Mouse (Mus musculus): Measurements from ENCODE around the gene Cyp4a10. TPM values are rescaled to one million over a fixed set of nuclear protein-coding genes. Genes with fewer than 3 reads are reported as not detected.
"Not testable (repeated sequence)": the region's sequence is repeated elsewhere in the genome, so short reads cannot be mapped to it uniquely, and the experiment has no call there.

Cyp4a10 gene
- polyA plus RNA-seq, 1 experiment from 2014 or later, result not detected

- H3K36me3 ChIP-seq, result no peaks in the 10 kb centered on the region
- H3K4me1 ChIP-seq (replicated peaks), result no peaks in the 10 kb centered on the region
- 44% methylated on average over 4 of the region's 4 CpGs for WGBS
- ATAC-seq (ENCODE audit: low FRiP score), result no peak
- no peak overlapping the region for H3K27ac ChIP-seq
- H3K27me3 ChIP-seq, result no peaks in the 10 kb centered on the region
- no peak overlapping the region for H3K9ac ChIP-seq
- H3K4me3 ChIP-seq, result no peak overlapping the region
- H3K4me2 ChIP-seq, result no peak overlapping the region
- H3K9me3 ChIP-seq, result no peaks in the 10 kb centered on the region
Measured at GRCm38 (mm10) chr4:115557861-115558561, 39.9 kb downstream of the Cyp4a10 start.

GRCm38 (mm10) chr4:115561236-115561635, 43.2 kb downstream of the Cyp4a10 start:
- H3K9me3 ChIP-seq; H3K4me2 ChIP-seq; H3K4me3 ChIP-seq; ATAC-seq (ENCODE audit: low FRiP score); H3K27me3 ChIP-seq; H3K27ac ChIP-seq; H3K36me3 ChIP-seq; H3K9ac ChIP-seq; H3K4me1 ChIP-seq (replicated peaks): not testable (repeated sequence)
- WGBS, result 60% methylated on average over 5 of the region's 5 CpGs

- no peak within 1 kb of the TSS for H3K27ac ChIP-seq
- H3K9ac ChIP-seq, result no peak within 1 kb of the TSS
- no peaks in the 10 kb centered on the region for H3K36me3 ChIP-seq
- H3K27me3 ChIP-seq, result no peaks in the 10 kb centered on the region
- H3K4me3 ChIP-seq, result no peak within 1 kb of the TSS
- H3K9me3 ChIP-seq, result no peaks in the 10 kb centered on the region
- WGBS, result 89% methylated on average over 3 of the region's 3 CpGs
- no peaks in the 10 kb centered on the region for H3K4me1 ChIP-seq (replicated peaks)
- H3K4me2 ChIP-seq, result no peak within 1 kb of the TSS
- no peak for ATAC-seq (ENCODE audit: low FRiP score)
Measured at GRCm38 (mm10) chr4:115563401-115563800, 45.3 kb downstream of the Cyp4a10 start, which contains the start of gene Cyp4a31. Cyp4a31 (plus strand) TSS chr4:115563649.

GRCm38 (mm10) chr4:115564469-115565225, 46.6 kb downstream of the Cyp4a10 start:
- H3K9me3 ChIP-seq; H3K9ac ChIP-seq; H3K4me1 ChIP-seq (replicated peaks); H3K4me3 ChIP-seq; H3K27ac ChIP-seq; ATAC-seq (ENCODE audit: low FRiP score); H3K4me2 ChIP-seq; H3K27me3 ChIP-seq; H3K36me3 ChIP-seq: not testable (repeated sequence)
- WGBS, result 90% methylated on average over 6 of the region's 6 CpGs

- Histone ChIP-seq H3K27me3 (no peaks in the 10 kb centered on the region), H3K9me3 (no peaks in the 10 kb centered on the region), H3K4me1 (replicated peaks) (no peaks in the 10 kb centered on the region), H3K4me2 (no peak overlapping the region), H3K4me3 (no peak overlapping the region), H3K27ac (no peak overlapping the region), H3K36me3 (no peaks in the 10 kb centered on the region), H3K9ac (no peak overlapping the region)
- WGBS, result 82% methylated on average over 3 of the region's 3 CpGs
- ATAC-seq (ENCODE audit: low FRiP score), result no peak
Measured at GRCm38 (mm10) chr4:115575255-115575654, 57.2 kb downstream of the Cyp4a10 start.

GRCm38 (mm10) chr4:115575776-115576175, 57.7 kb downstream of the Cyp4a10 start:
- 85% methylated on average over 2 of the region's 2 CpGs for WGBS
- Histone ChIP-seq H3K4me3 (no peak overlapping the region), H3K4me1 (replicated peaks) (no peaks in the 10 kb centered on the region), H3K27ac (no peak overlapping the region), H3K36me3 (no peaks in the 10 kb centered on the region), H3K4me2 (no peak overlapping the region), H3K9me3 (no peaks in the 10 kb centered on the region), H3K27me3 (no peaks in the 10 kb centered on the region), H3K9ac (no peak overlapping the region)
- no peak for ATAC-seq (ENCODE audit: low FRiP score)

GRCm38 (mm10) chr4:115583036-115583435, 65.0 kb downstream of the Cyp4a10 start:
- Histone ChIP-seq H3K27me3 (no peaks in the 10 kb centered on the region), H3K4me3 (no peak overlapping the region), H3K27ac (no peak overlapping the region), H3K9ac (no peak overlapping the region), H3K9me3 (no peaks in the 10 kb centered on the region), H3K36me3 (no peaks in the 10 kb centered on the region), H3K4me2 (no peak overlapping the region), H3K4me1 (replicated peaks) (no peaks in the 10 kb centered on the region)
- no peak for ATAC-seq (ENCODE audit: low FRiP score)

Other genes starting within 250 kb of the Cyp4a10 start
- gene Cyp4a12a, start 219.2 kb upstream of the Cyp4a10 start, polyA plus RNA-seq (2015; fragmentation: Nextera tagmentation; extraction: Ambion mirVana), result not detected in 2 replicates
- not detected in 2 replicates for gene Cyp4a12b, start 106.6 kb upstream of the Cyp4a10 start, polyA plus RNA-seq (2015; fragmentation: Nextera tagmentation; extraction: Ambion mirVana)
- gene Cyp4a30b, start 65.7 kb upstream of the Cyp4a10 start, polyA plus RNA-seq (2015; fragmentation: Nextera tagmentation; extraction: Ambion mirVana), result not detected in 2 replicates
- not detected in 2 replicates for gene Cyp4a14, start 22.1 kb upstream of the Cyp4a10 start, polyA plus RNA-seq (2015; fragmentation: Nextera tagmentation; extraction: Ambion mirVana)
- gene Cyp4a31, start 45.4 kb downstream of the Cyp4a10 start, polyA plus RNA-seq (2015; fragmentation: Nextera tagmentation; extraction: Ambion mirVana), result not detected in 2 replicates
- gene Cyp4a32, start 82.7 kb downstream of the Cyp4a10 start, polyA plus RNA-seq (2015; fragmentation: Nextera tagmentation; extraction: Ambion mirVana), result not detected in 2 replicates
- 0.38 and 0.42 TPM in 2 replicates for gene Cyp4b1, start 129.5 kb downstream of the Cyp4a10 start, polyA plus RNA-seq (2015; fragmentation: Nextera tagmentation; extraction: Ambion mirVana)
- 20.6 and 21.3 TPM in 2 replicates for gene Efcab14, start 219.5 kb downstream of the Cyp4a10 start, polyA plus RNA-seq (2015; fragmentation: Nextera tagmentation; extraction: Ambion mirVana)

Data from hindbrain, embryonic 13.5 days (tissue).